Mouse (Mus musculus) naive thymus-derived CD4-positive, alpha-beta T cell, adult 5 months (primary cell): Measurements from ENCODE around the gene Lilr4b. TPM values are rescaled to one million over a fixed set of nuclear protein-coding genes. Genes with fewer than 3 reads are reported as not detected.

Experiments
- polyA plus RNA-seq: library from polyadenylated mRNA; unstranded; fragments of 100-300 nt; shearing (Covaris generic); gene quantifications from one replicate; pipeline ENCODE4 v1.2.1, GENCODE M21; 2017

Lilr4b gene
- 0.45 TPM for polyA plus RNA-seq

DNA sequence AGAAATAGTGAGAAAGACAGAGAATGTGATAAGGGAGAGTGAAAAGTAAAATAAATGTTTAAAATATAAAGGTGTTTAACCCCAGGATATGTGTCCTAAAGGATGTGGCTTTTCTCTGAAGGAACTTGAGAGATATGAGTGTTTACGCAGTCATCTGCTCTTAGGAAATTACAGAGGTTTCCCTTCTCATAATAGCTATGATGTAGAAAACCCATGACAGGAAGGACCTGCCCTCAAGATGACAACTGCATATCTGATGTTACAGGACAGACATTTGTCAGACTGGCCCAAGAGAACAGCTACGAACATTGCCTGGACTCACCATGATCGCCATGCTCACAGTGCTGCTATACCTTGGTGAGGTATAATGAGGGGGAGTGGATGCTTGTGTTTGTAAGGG lies at the start of gene Lilr4b, which contains the start of gene Gm49339:
Gene Lilr4b (plus strand): TSS at position 236 of the 400 bp plus-strand sequence.
Gene Gm49339 (plus strand): TSS at position 216 of the 400 bp plus-strand sequence.

GRCm38 (mm10) chr10:51490691-51491090 lies 10.3 kb downstream of the Lilr4b start, which contains the start of gene Lilrb4a:
Gene Lilrb4a (plus strand): TSS chr10:51490956.

Other genes with a start within 250 kb of the Lilr4b start
- not detected for gene Gm49339, start within 50 bp of the Lilr4b start, polyA plus RNA-seq
- gene Lilrb4a, start 10.3 kb downstream of the Lilr4b start, polyA plus RNA-seq: 0.52 TPM
- gene Fam162b, start 109.9 kb downstream of the Lilr4b start, polyA plus RNA-seq: not detected
- not detected for gene Gprc6a, start 150.8 kb downstream of the Lilr4b start, polyA plus RNA-seq
- not detected for gene Rfx6, start 197.1 kb downstream of the Lilr4b start, polyA plus RNA-seq